Mouse (Mus musculus): ENCODE measurements around the gene Il17ra.
A peak's percentile ranks its signal among the peaks of the same experiment; 100 is the strongest.

The Il17ra gene

DNA sequence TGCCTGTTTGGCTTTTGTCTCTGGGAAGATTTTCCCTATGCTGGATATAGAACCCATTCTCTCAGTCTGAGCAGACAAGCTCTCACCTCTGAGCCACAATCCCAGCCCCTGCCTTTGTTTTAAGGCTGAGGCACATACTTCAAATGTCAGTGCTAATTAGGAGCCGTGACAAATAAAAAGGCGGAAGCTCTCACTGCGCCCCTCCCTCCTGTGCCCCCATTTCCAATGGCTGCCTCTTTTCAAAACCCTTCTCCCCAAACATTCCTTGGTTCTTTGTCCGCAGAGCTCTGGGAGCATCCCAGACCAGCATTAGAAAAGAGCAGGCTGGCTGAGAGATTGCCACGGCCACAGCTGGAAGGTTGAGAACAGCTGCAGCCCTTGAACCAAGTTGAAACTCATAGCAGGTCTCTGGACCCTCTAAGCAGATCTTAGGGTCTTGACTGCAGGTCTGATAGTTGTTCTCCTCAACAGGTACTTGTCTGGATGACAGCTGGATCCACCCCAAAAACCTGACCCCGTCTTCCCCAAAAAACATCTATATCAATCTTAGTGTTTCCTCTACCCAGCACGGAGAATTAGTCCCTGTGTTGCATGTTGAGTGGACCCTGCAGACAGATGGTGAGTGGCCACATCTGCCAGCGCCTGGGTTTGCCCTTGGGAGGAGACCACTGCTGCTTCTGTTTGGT is 9.6 kb downstream of the Il17ra start:
- DNase-seq: no peak

DNA sequence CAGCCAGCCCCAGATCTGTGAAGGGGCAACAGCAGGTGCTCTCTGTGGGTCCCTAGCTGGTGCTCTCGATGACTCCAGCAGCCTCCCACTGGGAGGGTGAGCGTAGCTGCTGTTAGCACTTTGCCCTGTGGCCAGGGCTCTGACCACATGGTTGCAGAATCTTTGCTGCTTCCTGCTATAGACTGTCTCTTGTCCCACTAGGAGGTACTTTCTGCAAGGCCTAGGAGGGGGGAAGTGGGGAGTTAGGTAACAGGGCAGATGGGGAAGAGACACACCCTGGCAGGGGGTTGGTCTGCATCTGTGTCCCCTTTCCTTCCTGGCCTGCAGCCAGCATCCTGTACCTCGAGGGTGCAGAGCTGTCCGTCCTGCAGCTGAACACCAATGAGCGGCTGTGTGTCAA is 10.4 kb downstream of the Il17ra start:
- peak; percentile 45 for DNase-seq

DNA sequence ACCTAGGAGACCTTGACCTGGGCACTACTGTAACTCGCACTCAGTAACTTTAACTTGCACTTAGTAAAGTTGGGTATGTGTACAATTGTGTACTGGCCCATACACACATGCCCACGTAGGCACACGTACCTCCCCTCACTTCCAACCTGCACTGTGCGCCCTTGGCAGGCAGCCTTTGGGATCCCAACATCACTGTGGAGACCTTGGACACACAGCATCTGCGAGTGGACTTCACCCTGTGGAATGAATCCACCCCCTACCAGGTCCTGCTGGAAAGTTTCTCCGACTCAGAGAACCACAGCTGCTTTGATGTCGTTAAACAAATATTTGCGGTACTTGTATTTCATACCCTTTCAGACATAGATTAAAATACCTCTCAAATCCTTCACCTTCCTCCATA is 12.2 kb downstream of the Il17ra start:
- DNase-seq: no peak

DNA sequence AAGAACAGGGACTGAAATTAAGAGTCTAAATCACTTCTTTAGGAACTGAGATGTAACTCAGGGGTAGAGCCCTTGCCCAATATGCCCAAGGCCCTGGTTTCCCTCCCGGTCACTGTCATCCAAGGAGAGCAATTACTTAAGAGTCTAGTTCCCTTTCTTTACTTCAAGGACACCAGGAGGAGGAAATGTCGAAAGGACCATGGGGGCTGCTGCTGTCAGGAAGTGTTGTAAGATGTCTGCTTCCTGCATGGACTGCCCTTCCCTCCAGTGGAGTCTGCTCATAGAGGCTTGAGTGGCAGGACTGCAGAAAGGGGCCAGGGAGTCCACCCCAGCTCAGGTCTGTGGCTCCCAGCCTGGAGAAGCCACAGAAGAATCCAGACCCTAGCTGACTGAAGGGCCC is 16.3 kb downstream of the Il17ra start:
- DNase-seq: no peak

DNA sequence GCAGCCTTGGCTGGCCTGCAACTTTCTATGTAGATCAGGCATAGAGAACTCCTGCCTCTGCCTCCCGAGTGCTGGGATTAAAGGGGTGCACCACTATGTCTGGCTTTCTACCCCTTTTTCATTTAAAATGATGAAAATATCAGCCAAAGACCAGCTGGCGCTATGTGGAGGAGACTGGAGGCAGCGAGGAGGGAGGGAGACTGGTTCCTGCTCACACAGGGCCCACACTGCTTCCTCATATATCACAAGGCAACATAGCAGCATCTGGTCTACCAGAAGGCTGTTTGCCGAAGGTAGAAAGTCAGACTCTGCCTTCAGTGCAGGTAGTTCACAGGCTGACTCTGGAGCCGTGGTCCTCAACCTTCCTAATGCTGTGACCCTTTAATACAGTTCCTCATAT is 17.3 kb downstream of the Il17ra start:
- DNase-seq: no peak

DNA sequence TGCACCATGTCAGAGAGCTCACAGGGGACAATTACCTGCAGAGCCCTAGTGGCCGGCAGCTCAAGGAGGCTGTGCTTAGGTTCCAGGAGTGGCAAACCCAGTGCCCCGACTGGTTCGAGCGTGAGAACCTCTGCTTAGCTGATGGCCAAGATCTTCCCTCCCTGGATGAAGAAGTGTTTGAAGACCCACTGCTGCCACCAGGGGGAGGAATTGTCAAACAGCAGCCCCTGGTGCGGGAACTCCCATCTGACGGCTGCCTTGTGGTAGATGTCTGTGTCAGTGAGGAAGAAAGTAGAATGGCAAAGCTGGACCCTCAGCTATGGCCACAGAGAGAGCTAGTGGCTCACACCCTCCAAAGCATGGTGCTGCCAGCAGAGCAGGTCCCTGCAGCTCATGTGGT is 18.5 kb downstream of the Il17ra start:
- DNase-seq: peak; percentile 58

DNA sequence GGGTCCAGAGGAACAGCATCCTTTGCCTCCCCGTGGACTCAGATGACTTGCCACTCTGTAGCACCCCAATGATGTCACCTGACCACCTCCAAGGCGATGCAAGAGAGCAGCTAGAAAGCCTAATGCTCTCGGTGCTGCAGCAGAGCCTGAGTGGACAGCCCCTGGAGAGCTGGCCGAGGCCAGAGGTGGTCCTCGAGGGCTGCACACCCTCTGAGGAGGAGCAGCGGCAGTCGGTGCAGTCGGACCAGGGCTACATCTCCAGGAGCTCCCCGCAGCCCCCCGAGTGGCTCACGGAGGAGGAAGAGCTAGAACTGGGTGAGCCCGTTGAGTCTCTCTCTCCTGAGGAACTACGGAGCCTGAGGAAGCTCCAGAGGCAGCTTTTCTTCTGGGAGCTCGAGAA is 19.0 kb downstream of the Il17ra start:
- DNase-seq: no peak

DNA sequence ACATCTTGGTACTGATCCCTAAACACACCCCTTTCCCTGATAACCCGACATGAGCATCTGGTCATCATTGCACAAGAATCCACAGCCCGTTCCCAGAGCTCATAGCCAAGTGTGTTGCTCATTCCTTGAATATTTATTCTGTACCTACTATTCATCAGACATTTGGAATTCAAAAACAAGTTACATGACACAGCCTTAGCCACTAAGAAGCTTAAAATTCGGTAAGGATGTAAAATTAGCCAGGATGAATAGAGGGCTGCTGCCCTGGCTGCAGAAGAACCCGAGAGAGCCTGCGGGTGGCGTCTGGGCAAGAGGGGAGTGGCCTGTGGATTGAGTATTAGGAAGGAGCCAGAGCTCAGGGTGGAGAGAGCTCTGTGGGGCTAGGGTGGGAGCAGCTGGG is 19.7 kb downstream of the Il17ra start:
- no peak for DNase-seq

DNA sequence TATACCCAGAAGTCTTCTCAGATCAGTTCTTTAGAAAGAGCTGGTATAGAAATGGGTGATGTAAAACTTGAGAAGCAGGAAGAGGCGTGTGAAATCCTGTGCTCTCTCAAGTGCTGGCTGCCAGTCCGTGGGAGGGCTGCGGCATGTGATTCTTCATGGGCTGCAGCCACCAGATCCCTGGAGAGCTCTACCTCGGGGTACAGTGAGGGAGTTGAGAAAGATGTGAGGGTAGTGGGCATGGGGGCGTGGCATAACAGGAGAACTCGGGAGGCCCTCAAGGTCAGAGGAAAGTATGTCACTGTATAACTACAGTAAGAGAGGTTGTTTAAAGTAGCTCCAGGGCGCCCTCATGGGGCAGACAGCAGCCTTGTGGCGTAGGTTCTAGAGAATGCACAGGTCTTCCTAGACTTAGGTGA is 20.2 kb downstream of the Il17ra start:
- DNase-seq: peak; percentile 67

DNA sequence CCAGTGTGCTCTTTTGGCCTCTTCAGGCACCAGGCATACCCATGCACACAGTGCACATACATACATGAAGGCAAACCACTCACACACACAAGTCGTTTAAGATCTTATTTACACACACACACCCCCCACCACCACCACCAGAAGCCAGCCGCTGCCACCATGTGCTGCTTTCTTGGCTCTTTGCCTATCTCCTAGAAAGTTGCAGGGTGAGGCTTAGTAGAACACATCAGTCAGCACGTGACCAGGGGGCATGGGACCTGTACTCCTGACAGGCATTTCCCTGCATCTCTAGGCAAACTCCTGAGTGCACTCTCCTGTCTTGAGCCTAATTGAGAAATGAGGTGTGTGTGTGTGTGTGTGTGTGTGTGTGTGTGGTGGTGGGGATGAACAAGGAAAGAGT is 22.0 kb downstream of the Il17ra start:
- no peak for DNase-seq

DNA sequence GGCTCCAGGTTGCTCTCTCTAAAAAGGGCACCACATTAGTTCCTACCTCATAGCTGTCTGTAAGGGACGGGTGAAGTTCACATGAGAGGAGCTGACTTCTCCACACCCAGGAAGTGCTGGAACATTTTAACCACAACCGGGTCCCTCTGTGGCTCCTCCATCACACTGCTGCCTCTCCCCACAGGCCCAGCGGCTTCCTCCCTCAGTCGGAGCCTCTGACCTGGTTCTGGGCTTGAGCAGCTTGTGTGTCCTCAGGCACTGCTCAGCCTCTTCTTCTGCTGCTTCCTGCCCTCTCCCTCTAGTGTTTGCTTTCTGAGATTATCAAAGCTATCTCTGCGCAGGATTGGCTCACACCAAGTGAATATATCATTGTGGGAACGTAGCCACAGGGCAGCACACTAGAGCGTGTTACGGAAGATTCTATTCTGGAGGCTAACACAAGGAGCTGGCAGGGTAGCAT is 23.0 kb downstream of the Il17ra start:
- no peak for DNase-seq

DNA sequence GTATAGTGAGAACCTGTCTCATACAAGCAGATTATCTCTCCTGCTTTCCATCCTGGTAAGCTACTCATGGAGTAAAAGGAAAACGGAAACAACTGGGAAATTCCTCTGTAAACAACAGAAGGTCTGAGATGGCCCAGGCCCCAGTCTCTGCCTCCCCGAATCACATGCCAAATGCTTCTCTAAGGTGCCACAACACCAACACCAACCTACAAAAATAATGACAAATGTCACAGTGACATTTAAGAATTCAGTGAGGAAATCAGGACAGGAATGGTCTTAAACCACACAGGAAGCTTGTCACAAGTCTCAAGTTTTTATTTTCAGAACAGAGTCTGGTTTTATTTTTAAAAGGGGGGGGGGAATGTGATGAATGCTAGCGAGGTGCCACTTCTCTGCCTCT is 25.6 kb downstream of the Il17ra start:
- DNase-seq: no peak

DNA sequence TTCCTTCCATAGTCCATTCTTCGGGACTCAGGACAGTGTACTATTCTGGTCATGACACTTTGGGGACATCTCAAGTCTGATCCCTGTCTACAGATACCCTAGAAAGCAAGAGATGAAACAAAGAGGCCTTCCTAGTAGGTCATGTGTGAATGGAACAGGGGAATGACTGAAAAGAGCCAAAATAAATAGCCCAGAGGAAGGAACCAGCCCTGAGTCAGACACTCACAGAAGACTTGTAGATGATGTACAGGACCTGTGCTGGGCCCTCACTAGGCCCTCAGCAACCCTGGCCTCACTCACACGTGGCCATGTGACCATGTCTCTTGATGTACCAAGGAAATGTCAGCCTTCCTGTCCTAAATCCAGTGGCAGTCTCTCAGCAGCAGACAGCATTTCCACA is 26.4 kb downstream of the Il17ra start:
- DNase-seq: no peak

DNA sequence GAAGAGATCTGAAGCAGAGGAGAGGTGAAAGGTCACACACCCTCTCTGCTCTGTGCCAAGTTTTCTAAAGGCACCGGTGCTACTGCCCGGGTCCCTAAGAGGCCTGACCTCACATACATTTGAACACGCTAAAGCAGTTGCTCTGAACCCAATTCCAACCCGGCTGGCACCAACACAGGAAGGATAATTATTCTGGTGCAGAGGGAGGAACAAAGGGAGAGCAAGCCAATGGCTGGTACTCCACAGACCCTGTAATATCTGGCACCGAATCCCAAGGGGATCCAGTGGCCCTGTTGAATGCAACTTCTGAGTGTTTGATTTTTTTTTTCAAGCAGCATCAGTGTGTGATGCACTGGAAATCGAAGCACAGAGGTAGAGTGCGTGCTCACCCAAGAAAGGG is 28.0 kb downstream of the Il17ra start:
- DNase-seq: no peak

DNA sequence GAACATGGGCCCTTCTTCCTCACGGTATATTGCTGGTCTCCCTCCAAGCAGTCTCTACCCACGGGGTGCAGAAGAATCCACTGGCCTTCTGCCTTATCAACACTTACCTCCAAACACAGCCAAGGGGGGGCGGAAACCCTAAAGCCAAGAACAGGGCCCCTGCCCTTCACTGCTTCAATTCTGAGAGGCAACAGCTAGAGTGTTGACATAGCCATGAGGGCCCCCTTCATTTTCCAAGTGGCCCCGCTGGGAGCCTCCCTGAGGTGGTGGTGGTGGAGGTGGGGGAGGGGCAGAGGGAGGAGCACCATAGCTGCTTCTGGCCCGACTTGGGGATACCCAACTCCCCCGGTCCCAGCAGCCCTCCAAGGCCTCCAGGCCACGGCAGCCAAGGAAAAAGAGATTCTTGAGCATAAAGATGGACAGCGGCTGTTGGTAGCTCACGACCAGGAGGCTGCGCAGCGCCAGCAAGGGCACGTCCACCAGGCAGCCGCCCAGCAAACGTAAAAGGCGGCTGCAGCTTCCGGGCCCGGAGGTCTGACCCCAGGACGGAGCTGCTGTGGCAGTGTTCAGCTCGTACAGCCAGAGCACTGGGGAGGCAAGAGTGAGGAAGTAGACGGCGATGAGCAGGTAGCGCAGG is 28.9 kb downstream of the Il17ra start:
- peak; percentile 77 for DNase-seq

DNA sequence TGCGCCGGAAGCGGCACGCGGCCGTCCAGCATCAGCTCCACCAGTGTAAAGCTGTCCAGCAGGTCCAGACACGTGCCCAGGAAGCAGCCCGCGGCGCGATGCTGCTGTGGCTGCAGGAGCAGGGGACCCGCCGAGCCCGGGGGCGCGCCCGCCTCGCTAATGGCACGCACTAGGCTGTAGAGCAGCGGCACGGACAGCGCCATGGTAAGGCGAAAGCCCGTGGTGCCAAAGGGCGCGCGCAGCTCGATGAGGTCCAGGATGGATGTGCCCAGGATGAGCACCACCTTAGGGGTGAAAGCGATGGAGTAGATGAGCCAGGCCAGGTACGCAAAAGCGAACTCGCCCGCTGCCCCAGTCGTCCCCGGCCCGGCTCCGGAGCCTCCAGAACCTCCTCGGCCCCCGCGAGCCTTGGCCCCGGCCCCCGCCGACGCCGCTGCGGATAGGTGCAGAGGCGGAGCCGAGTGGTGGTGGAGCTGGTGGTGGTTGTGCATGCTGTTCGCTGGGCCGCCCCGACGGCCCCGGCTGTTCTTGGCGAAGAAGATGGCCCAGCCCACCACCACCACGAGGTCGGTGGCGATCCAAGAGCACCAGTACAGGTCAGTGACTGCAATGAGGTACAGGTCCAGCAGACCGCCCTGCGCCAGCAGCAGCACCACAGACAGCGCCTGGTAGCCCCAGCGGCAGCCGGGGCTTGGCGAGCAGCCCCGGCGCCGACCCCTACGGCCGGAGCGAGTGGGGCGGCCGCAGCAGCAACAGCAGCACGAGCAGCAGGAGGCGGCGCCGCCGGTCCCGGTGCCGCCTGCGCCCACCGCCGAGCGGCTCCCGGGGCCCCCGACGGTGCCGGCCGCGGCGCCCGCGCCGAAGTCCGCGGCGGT is 29.7 kb downstream of the Il17ra start:
- peak; percentile 43 for DNase-seq

DNA sequence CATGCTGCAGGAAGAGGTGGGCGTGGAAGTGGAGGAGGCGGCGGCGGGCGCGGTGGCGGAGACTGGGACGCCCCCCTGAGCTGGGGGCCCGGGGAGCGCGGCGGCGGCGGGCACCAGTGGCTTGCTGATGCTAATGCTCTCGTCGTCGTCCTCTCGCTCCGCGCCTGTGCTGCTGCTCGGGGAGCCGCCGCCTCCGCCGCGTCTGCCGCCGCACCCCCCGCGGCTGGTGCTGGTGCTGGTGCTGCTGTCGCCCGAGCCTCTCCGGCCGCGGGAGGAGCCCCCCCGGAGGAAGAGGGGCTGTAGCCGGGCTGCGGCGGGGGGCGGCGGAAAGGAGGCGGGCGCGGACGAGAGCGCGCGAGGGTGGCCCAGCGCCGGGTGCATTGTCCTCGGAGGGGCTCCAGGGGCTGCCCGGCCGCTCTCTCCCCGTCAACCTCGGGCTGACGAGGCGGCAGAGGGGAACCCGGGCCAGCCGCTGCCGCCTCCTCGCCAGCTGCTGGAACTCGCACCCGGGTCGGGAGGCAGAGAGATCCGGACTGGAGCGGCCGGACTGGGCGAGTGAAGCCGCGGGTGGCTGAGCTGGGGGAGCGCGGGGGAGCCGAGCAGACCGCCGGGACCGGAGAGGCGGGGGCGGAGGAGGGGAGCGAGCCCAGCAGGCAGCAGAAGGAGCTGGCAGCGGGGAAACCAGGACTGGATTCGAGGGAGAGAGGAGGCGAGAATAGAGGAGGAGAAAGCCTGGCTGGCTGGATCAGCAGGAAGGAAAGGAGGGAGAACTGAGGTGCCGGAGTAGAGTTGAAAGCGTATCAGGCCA is 30.5 kb downstream of the Il17ra start, which contains the start of gene Tmem121b:
TSS of gene Tmem121b (minus strand) at position 434 of the 808 bp plus-strand sequence.
- peak; percentile 82 for DNase-seq

DNA sequence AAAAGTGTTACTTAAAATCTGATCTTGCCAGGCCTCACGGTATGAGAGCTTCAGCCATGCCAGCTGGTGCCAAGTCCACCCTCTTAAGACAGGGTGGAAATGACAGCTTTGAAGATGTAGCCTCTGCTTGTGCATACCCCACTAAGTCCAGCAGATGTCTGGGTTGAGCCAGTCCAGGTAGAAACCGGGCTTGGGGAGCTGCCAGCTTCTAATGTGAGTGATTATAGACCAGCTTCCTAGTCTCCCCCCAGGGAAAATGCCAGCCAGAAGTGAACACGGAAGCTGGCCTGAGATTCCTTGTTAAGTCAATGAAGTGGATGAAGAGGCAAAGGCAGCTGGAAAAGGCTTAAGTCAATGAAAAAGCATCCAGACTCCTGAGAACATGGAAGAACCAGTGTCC is 33.5 kb downstream of the Il17ra start:
- no peak for DNase-seq

DNA sequence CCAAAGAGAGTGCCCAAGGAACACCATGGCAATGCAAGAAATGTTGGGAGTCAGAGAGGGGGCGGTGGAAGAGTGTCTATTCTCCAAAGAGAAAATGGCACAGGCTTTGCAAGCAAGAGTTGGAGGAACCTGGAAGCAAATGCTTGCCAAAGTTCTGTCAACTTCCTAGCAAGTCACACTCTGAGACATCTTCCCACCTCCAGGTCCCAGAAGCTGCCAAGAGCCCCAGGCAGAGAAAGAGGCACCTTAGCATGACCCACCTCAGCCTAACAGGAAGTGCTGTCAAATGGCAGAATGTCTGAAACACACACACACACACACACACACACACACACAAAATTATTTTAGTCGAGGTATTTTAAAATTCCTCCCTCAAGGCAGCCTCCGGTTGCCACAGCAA is 41.0 kb downstream of the Il17ra start:
- no peak for DNase-seq

DNA sequence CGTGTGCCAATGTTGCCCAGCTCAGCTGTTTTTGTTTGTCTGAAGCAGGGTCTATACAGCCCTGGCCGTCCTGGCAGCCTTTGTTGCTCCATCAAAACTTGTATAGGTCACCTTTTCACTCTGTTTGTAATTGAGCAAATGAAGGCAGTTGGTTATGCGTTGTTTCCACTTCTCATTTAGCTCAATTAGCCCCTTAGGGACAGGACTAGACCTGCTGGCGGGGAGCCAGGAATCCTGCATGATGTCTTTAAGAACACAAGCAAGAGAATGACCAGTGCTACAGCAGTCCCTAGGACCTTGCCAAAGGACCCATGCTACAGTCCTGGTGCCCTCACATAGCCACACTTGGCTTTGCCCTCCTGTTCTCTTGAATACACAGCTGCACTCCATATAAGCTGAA is 42.5 kb downstream of the Il17ra start:
- DNase-seq: no peak

DNA sequence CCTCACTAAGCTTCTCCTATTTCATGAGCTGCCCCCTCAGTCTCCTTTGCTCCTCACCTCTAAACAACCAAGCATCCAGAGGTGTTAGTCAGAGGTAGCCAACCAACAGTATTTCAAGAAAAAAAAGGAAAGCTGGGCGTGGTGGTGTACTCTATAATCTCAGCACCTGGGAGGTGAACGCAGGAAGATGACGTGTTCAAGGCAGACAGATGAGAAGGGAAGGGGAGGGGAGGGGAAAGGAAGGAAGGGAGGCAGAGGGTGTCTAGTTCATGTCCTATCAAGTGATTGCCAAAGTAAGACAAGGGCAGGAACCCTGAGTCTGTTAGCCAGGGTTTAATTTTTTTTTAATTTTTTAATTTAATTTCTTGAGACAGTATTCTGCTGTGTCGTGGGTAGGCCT is 45.6 kb downstream of the Il17ra start:
- no peak for DNase-seq

DNA sequence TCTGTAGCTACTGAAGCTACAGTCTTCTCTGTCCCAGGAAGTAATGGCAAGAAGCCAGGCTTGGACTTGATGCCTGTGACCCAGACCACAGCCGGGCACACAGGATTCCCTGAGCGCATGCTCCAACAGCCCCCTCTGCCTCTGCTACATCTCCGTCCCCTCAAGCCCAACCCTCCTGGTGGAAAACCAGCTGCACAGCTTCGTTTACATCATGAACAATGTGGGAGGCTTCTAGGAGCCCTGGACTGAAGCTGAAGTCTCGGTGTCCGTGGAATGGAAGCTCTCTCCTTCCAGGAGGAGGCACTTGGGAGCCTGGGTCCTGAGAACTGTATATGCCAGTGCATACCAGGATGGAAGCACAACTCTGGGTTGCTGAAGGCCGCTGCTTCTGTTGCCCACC is 46.9 kb downstream of the Il17ra start:
- DNase-seq: no peak

DNA sequence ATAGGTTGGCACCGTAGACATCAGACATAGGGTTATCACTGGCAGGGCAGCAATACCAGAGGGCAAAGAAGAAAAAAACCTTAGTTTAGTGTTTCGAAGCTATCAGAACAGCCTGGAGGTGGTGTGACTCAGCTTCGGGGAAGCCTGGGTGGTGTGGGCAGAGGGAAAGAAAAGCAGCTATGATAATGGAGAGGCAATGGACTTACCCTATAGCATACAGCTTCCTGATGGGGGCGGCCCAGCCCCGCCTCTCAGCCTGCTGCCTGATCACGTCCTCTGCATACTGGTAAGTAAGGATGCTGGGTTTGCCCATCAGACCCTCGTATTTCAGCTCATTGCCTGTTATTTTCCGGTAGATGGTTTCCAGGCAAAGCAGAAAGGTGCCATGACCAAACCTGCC is 47.4 kb downstream of the Il17ra start:
- DNase-seq: no peak
